Mouse (Mus musculus) liver, embryonic 14.5 days (tissue): ENCODE results near the gene Vipas39. TPM values are rescaled to one million over a fixed set of nuclear protein-coding genes. Genes with fewer than 3 reads are reported as not detected.

Experiments
- ATAC-seq: fragments of 200-750 bp; cut with Nextera tagmentation; 2 replicates; pipeline ENCODE4 v1.8.0; 2017; ENCODE audit warnings: moderate number of reproducible peaks, mild to moderate bottlenecking, moderate library complexity; ENCODE audit not compliant: insufficient read depth
- DNase-seq, 3 experiments: peaks; one replicate each; pipeline ENCODE4 v3.0.0-alpha.2; 2012 to 2013; ENCODE audit warnings: low read depth in 3 of 3, low spot score in 3 of 3
- H3K27ac ChIP-seq: fragments of 300-500 bp; sonication (generic); 2 replicates; pipeline ENCODE4 v1.5.1; 2014; ENCODE audit warnings: moderate library complexity, mild to moderate bottlenecking, control low read depth, inconsistent platforms
- H3K27me3 ChIP-seq: fragments of 300-500 bp; sonication (generic); 2 replicates; pipeline ENCODE4 v1.6.1; 2014; ENCODE audit warnings: mild to moderate bottlenecking, low read length, moderate library complexity; ENCODE audit not compliant: control insufficient read depth, insufficient read depth
- H3K36me3 ChIP-seq: fragments of 300-500 bp; sonication (generic); replicated peaks from 2 replicates; pipeline ENCODE4 v1.6.1; 2014; ENCODE audit warnings: low read depth; ENCODE audit not compliant: control insufficient read depth, insufficient read depth
- H3K4me1 ChIP-seq, 2 experiments: fragments of 200-500 bp in 1 of 2; fragments of 300-500 bp in 1 of 2; sonication (generic) in 1 of 2; replicated peaks; 2 replicates each; pipeline ENCODE4 v1.6.1; 2012 to 2014; ENCODE audit warnings: antibody characterized with exemption in 1 of 2, inconsistent platforms in 1 of 2, low read length in 1 of 2; ENCODE audit not compliant: control insufficient read depth in 2 of 2, insufficient read depth in 2 of 2
- H3K4me2 ChIP-seq: fragments of 300-500 bp; sonication (generic); 2 replicates; pipeline ENCODE4 v1.6.1; 2014; ENCODE audit warnings: low read depth, mild to moderate bottlenecking, control low read depth, moderate library complexity
- H3K4me3 ChIP-seq, 2 experiments: fragments of 200-500 bp in 1 of 2; fragments of 300-500 bp in 1 of 2; sonication (generic) in 1 of 2; 2 replicates each; pipeline ENCODE4 v1.5.1; 2012 to 2014; ENCODE audit warnings: low read depth in 2 of 2, low read length in 2 of 2, mild to moderate bottlenecking in 2 of 2, control low read depth in 1 of 2, inconsistent platforms in 1 of 2, moderate library complexity in 1 of 2; ENCODE audit not compliant: insufficient read depth in 1 of 2
- H3K9ac ChIP-seq: fragments of 300-500 bp; sonication (generic); replicated peaks from 2 replicates; pipeline ENCODE4 v1.6.1; 2014; ENCODE audit warnings: mild to moderate bottlenecking, control low read depth, moderate library complexity
- H3K9me3 ChIP-seq: fragments of 300-500 bp; sonication (generic); 2 replicates; pipeline ENCODE4 v1.6.1; 2016; ENCODE audit warnings: low read length, mixed read lengths; ENCODE audit not compliant: control insufficient read depth
- CTCF ChIP-seq: IDR thresholded peaks from 2 replicates; pipeline ENCODE4 v1.5.1; 2016; ENCODE audit warnings: antibody characterized with exemption, low read depth, control low read depth
- EP300 ChIP-seq: IDR thresholded peaks from 2 replicates; pipeline ENCODE4 v1.6.1; 2016; ENCODE audit warnings: antibody characterized with exemption, low read depth
- WGBS: fragments of 180-500 bp; shearing (Covaris S2); extraction: QIAGEN DNeasy Blood & Tissue Kit; methylation state at CpG from one replicate; pipeline ENCODE4 v1.1.7; 2014; ENCODE audit not compliant: insufficient replicate concordance; 5-methylcytosine and 5-hydroxymethylcytosine counted together
- polyA plus RNA-seq, 2 experiments: library from polyadenylated mRNA; depleted of rRNA in 1 of 2; stranded (reverse) in 1 of 2; unstranded in 1 of 2; fragments of >200 nt; fragmentation: Nextera tagmentation in 1 of 2; extraction: Ambion mirVana in 1 of 2; gene quantifications; 2 replicates each; pipeline versions ENCODE4 v1.2.1 to v1.2.3; 2012 to 2014

Vipas39 gene
- polyA plus RNA-seq, 2 experiments = 7.8 to 8.0 TPM

DNA sequence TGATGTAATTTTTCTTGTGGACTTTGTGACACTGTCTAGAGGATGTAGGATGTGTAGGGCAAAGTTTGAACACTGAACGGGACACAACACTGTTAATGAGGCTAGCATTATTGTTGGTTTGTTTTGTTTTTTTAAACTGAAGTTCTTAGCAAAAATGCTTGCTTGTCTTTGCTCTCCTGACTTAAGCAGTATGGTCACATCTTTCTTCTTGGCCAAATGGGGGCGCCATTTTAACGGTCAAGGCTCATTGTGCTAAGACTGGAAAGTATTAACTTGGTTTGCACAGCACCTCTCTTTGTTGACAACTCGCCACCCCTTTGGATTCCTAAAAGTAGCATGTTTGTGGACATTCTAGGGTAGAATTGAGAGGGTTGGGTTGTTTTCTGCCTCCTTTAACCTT is 1.6 kb upstream of the Vipas39 start:
- Histone ChIP-seq H3K36me3 (peaks cover 43% of the 10 kb centered on the region), H3K27me3 (no peaks in the 10 kb centered on the region), H3K4me2 (peak overlapping the region; percentile 94), H3K9ac (peak overlapping the region; percentile 92), H3K27ac (no peak overlapping the region), H3K4me1 (peaks cover 2 to 7% of the 10 kb centered on the region in 2 experiments; a peak in 3 of 4 replicates), H3K4me3 (peak overlapping the region; percentile 70 to 89), H3K9me3 (no peaks in the 10 kb centered on the region)
- TF ChIP-seq EP300 = no peak
- TF ChIP-seq CTCF = peak; percentile 61
- DNase-seq (peak in 2 of 3 experiments; percentile 57 to 58), ATAC-seq (no peak)
- 9% methylated on average over 4 of the region's 4 CpGs for WGBS

DNA sequence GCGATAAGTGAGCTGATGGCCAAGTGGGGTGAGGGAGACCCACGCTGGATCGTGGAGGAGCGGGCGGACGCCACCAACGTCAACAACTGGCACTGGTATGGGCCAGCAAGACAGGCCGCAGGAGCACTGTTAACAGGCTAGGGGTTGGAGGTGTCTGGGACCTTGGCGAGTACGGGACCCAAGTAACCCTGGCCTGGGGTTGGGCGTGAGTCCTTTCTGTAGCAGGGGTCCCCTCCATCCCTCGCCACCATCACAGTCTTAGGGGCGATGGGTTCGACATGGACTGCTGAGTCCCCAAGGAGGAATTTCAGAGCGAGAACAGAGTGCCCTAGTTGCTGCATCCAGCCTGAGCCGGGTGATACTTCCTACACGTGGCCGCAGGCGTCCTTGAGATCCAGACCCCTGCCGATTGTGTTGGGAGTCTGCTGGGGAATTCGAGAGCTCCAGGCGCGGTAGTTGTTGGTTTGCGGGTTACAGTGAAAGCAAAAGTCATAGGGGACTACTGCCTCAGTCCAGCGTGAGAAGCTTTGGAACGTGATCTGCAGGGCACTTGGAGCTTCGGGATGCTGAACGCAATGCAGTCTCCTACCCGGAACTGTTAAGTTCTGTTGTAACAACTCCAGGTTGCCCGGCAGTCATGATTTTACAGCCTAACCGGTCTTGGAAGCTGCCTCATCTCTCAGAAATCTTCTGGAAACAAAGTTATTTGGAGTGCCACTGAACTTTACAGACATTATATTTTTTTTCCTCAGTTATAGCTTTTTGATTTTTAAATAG is 959 bp upstream of the Vipas39 start:
- peaks cover 2 to 7% of the 10 kb centered on the region in 2 experiments; a peak in 3 of 4 replicates for H3K4me1 ChIP-seq
- TF ChIP-seq CTCF (no peak), EP300 (no peak)
- DNase-seq (no peak), ATAC-seq (peak; percentile 50)
- peaks cover 36% of the 10 kb centered on the region for H3K36me3 ChIP-seq
- no peaks in the 10 kb centered on the region for H3K9me3 ChIP-seq
- peak overlapping the region; percentile 94 for H3K4me2 ChIP-seq
- H3K9ac ChIP-seq = peak overlapping the region; percentile 92
- peak overlapping the region; percentile 70 to 89 for H3K4me3 ChIP-seq
- under 1% methylated on average over 31 of the region's 31 CpGs for WGBS
- no peaks in the 10 kb centered on the region for H3K27me3 ChIP-seq
- H3K27ac ChIP-seq = peak overlapping the region; percentile 84

DNA sequence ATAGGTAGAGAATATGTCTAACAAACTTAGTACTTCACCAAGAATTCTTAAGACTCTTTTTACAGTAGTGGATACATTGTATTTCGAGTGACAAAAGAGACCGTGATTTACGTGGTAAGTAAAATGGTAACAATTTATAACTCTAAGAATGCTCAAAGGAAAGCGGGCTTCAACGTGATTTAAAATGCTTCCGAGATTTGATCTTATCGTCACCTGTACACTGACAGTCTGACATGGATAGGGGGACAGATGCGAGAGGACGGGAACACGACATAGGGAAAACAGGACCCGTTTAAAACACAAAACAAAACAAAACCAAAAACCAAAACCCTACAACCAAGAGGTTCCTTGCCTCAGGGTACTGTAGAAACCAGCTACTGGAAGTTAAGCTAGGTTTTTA is 612 bp downstream of the Vipas39 start:
- TF ChIP-seq EP300 (no peak), CTCF (no peak)
- peak overlapping the region; percentile 12 for H3K27ac ChIP-seq
- peak overlapping the region; percentile 70 to 89 for H3K4me3 ChIP-seq
- no peak for DNase-seq
- H3K9me3 ChIP-seq = no peaks in the 10 kb centered on the region
- peaks cover 20% of the 10 kb centered on the region for H3K36me3 ChIP-seq
- peak overlapping the region; percentile 94 for H3K4me2 ChIP-seq
- no peak for ATAC-seq
- H3K9ac ChIP-seq = peak overlapping the region; percentile 92
- H3K4me1 ChIP-seq = peaks cover 2 to 7% of the 10 kb centered on the region in 2 experiments; a peak in 3 of 4 replicates
- H3K27me3 ChIP-seq = no peaks in the 10 kb centered on the region
- 21% methylated on average over 11 of the region's 11 CpGs for WGBS

DNA sequence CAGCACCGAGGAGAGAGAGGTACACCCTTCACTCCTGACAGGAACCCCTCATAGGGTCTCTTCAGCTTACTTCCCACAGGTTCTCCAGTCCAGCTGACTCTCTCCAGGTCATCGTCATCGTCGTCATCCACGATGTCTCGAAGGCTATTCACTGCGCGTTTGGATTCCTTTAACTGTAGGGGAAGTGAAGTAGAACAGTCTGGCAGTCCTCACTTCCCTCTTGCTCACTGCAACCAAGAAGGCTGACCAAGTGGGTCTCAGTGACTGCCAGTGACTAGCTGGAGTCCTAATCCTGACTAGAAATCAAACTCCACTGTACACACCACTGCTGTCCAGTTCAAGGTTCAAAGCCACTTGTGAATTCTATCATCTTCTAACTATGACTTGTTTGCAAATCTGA is 5.5 kb downstream of the Vipas39 start:
- Histone ChIP-seq H3K27ac (no peak overlapping the region), H3K4me1 (peaks cover 2 to 9% of the 10 kb centered on the region in 2 experiments; a peak in 3 of 4 replicates), H3K36me3 (peaks cover 3% of the 10 kb centered on the region), H3K9me3 (no peaks in the 10 kb centered on the region), H3K27me3 (no peaks in the 10 kb centered on the region), H3K4me2 (no peak overlapping the region), H3K9ac (no peak overlapping the region), H3K4me3 (no peak overlapping the region)
- no peak for ATAC-seq
- DNase-seq = no peak
- no peak for TF ChIP-seq EP300
- TF ChIP-seq CTCF = no peak
- WGBS = 87% methylated on average over 8 of the region's 8 CpGs

DNA sequence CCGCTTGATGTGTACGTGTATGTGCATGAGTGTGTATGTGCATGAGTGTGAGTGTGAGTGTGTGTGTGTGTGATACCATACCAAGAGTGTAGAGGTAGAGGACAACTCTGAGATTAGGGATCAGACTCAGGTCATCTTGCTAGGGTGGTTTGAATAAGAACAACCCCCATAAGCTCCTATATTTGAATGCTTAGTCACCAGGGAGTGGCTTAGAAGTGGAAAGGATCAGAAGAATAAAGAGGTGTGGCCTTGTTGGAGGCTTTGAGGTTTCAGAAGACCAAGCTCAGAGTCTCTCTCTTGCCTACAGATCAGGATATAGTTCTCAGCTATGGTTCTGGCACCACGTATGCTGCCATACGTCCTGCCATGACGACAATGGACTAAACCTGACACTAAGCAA is 9.4 kb downstream of the Vipas39 start:
- no peak for DNase-seq
- Histone ChIP-seq H3K27me3 (no peaks in the 10 kb centered on the region), H3K4me3 (no peak overlapping the region), H3K4me1 (peaks cover 0 to 9% of the 10 kb centered on the region in 2 experiments; a peak in 2 of 4 replicates), H3K9ac (no peak overlapping the region), H3K27ac (no peak overlapping the region), H3K4me2 (no peak overlapping the region), H3K36me3 (peaks cover 11% of the 10 kb centered on the region), H3K9me3 (no peaks in the 10 kb centered on the region)
- TF ChIP-seq CTCF (no peak), EP300 (no peak)
- ATAC-seq = peak; percentile 61; the same call in 1 of the 2 replicates
- 74% methylated on average over 5 of the region's 5 CpGs for WGBS
